Mouse (Mus musculus) testis, adult 2 months (tissue): Measurements from ENCODE around the gene Syngr1. TPM values are rescaled to one million over a fixed set of nuclear protein-coding genes. Genes with fewer than 3 reads are reported as not detected.

Source experiments
- H3K27ac ChIP-seq: fragments of 200-500 bp; 2 replicates; pipeline ENCODE4 v1.5.1; 2012; ENCODE audit warnings: low read depth, low read length; ENCODE audit not compliant: control insufficient read depth, insufficient read depth
- H3K27me3 ChIP-seq: fragments of 200-500 bp; 2 replicates; pipeline ENCODE4 v1.6.1; 2012; ENCODE audit warnings: mild to moderate bottlenecking, low read length, moderate library complexity; ENCODE audit not compliant: control insufficient read depth, insufficient read depth
- H3K36me3 ChIP-seq: fragments of 200-500 bp; 2 replicates; pipeline ENCODE4 v1.6.1; 2012; ENCODE audit warnings: mild to moderate bottlenecking, low read length; ENCODE audit not compliant: control insufficient read depth, insufficient read depth
- H3K4me1 ChIP-seq: fragments of 200-500 bp; 2 replicates; pipeline ENCODE4 v1.6.1; 2012; ENCODE audit warnings: low read length; ENCODE audit not compliant: control insufficient read depth, insufficient read depth
- H3K4me3 ChIP-seq: fragments of 200-500 bp; 2 replicates; pipeline ENCODE4 v1.5.1; 2012; ENCODE audit warnings: low read depth, mild to moderate bottlenecking, low read length, moderate library complexity, mixed read lengths; ENCODE audit not compliant: control insufficient read depth
- CTCF ChIP-seq: fragments of 200-500 bp; IDR thresholded peaks from 2 replicates; pipeline ENCODE4 v1.5.1; 2012; ENCODE audit warnings: low read depth, mild to moderate bottlenecking, inconsistent platforms, low read length, moderate library complexity; ENCODE audit not compliant: control insufficient read depth, insufficient read depth, insufficient replicate concordance
- POLR2A ChIP-seq: fragments of 200-500 bp; IDR thresholded peaks from 2 replicates; pipeline ENCODE4 v1.6.1; 2012; ENCODE audit warnings: low read depth, mild to moderate bottlenecking, inconsistent platforms, low read length, moderate library complexity; ENCODE audit not compliant: control insufficient read depth
- polyA plus RNA-seq: library from polyadenylated mRNA; depleted of rRNA; stranded (reverse); fragments of >200 nt; gene quantifications from 2 replicates; pipeline ENCODE4 v1.2.3, GENCODE M21; 2012

The Syngr1 gene
- polyA plus RNA-seq, 1 experiment: 8.5 TPM

- Histone ChIP-seq H3K4me1 (no peaks in the 10 kb centered on the region), H3K27ac (no peak overlapping the region), H3K27me3 (no peaks in the 10 kb centered on the region), H3K36me3 (no peaks in the 10 kb centered on the region; the same call in 1 of the 2 replicates), H3K4me3 (no peak overlapping the region)
- no peak for TF ChIP-seq POLR2A
- no peak for TF ChIP-seq CTCF
Measured at GRCm38 (mm10) chr15:80152663-80153062, 61.5 kb downstream of the Syngr1 start.

- Histone ChIP-seq H3K4me1 (no peaks in the 10 kb centered on the region), H3K4me3 (no peak overlapping the region), H3K27ac (no peak overlapping the region), H3K27me3 (no peaks in the 10 kb centered on the region), H3K36me3 (no peaks in the 10 kb centered on the region; the same call in 1 of the 2 replicates)
- TF ChIP-seq POLR2A: no peak
- TF ChIP-seq CTCF: no peak
Measured at GRCm38 (mm10) chr15:80153757-80154156, 62.6 kb downstream of the Syngr1 start.

GRCm38 (mm10) chr15:80155707-80156106, 64.6 kb downstream of the Syngr1 start:
- H3K4me3 ChIP-seq: no peak overlapping the region
- TF ChIP-seq POLR2A: no peak
- no peaks in the 10 kb centered on the region for H3K27me3 ChIP-seq
- H3K4me1 ChIP-seq: no peaks in the 10 kb centered on the region
- H3K27ac ChIP-seq: no peak overlapping the region
- peaks cover under 1% of the 10 kb centered on the region; the same call in 1 of the 2 replicates for H3K36me3 ChIP-seq

GRCm38 (mm10) chr15:80157197-80157943, 66.2 kb downstream of the Syngr1 start:
- TF ChIP-seq CTCF (no peak), POLR2A (no peak)
- Histone ChIP-seq H3K4me1 (no peaks in the 10 kb centered on the region), H3K4me3 (no peak overlapping the region), H3K27me3 (no peaks in the 10 kb centered on the region), H3K36me3 (peaks cover 1% of the 10 kb centered on the region; the same call in 1 of the 2 replicates), H3K27ac (no peak overlapping the region)

- Histone ChIP-seq H3K4me1 (no peaks in the 10 kb centered on the region), H3K27ac (no peak overlapping the region), H3K36me3 (peaks cover 1% of the 10 kb centered on the region; the same call in 1 of the 2 replicates), H3K27me3 (no peaks in the 10 kb centered on the region), H3K4me3 (no peak overlapping the region)
- TF ChIP-seq CTCF (no peak), POLR2A (no peak)
Measured at GRCm38 (mm10) chr15:80158001-80158706, 67.0 kb downstream of the Syngr1 start.

- H3K27ac ChIP-seq: no peak overlapping the region
- H3K4me3 ChIP-seq: no peak overlapping the region
- no peaks in the 10 kb centered on the region for H3K4me1 ChIP-seq
- no peak for TF ChIP-seq CTCF
- TF ChIP-seq POLR2A: no peak
- no peaks in the 10 kb centered on the region for H3K27me3 ChIP-seq
- H3K36me3 ChIP-seq: peaks cover 1% of the 10 kb centered on the region; the same call in 1 of the 2 replicates
Measured at GRCm38 (mm10) chr15:80158707-80159090, 67.6 kb downstream of the Syngr1 start.

DNA sequence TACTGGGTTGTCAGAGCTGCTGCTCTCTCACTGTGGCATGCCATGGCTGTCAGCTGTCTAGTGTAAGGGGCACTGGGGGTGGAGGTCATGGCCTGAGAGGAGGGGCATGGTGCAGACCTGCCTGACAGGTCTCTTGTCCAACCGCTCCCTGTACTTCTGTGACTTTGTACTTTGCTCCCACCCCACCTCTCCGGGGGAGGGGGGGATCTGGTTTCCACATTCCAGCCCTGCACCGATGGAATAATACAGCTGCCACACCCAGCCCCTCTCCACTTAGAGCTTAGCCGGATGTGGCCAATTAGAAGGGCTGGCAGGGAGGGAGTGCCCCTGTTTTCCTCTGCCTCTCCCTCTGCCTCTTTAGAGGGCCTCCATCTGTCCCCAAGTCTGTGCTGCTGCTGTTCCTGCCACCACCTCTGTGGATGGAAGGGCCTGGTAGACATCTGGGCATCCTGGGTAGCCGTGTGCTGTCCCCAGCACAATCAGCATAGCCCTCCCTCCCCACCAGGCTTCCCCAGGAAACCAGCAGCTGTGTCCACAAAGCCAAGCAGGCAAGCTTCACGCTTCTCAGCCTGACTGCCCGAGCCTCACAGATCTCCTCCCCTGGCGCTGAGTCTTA, 68.3 kb downstream of the Syngr1 start:
- Histone ChIP-seq H3K36me3 (peaks cover 1% of the 10 kb centered on the region; the same call in 1 of the 2 replicates), H3K4me3 (no peak overlapping the region), H3K27ac (no peak overlapping the region), H3K4me1 (no peaks in the 10 kb centered on the region), H3K27me3 (no peaks in the 10 kb centered on the region)
- TF ChIP-seq CTCF: no peak
- TF ChIP-seq POLR2A: no peak
